Mouse (Mus musculus) skeletal muscle tissue, postnatal 0 days (tissue): ENCODE results near the gene Clec4g. TPM values are rescaled to one million over a fixed set of nuclear protein-coding genes. Genes with fewer than 3 reads are reported as not detected.

Source experiments
- polyA plus RNA-seq: library from polyadenylated mRNA; unstranded; fragments of >200 nt; fragmentation: Nextera tagmentation; extraction: Ambion mirVana; gene quantifications from 2 replicates; pipeline ENCODE4 v1.2.1, GENCODE M21; 2015

Clec4g gene
- polyA plus RNA-seq, result 0.27 TPM in 1 of 2 replicates, not detected in the other

DNA sequence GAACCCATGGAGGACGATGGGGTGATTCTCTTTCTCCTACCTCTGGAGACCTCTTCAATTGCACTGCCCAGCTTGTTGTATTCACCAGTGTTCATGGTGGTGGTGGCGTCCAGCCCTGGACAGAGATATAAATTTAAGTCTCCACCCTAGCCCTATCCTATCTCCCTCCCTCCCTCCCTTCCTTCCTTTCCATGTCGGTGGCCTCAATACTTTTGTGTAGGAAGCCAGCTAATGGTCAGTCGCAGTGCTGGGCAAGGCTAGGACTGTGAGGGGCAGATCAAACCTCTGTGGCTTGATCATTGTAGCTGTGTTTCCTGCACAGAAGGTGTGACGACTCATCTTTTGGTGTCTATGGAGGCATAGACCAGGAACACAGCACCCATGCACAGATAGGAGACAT lies at the start of gene Clec4g:
Gene Clec4g (minus strand): TSS at position 101 of the 400 bp plus-strand sequence.

DNA sequence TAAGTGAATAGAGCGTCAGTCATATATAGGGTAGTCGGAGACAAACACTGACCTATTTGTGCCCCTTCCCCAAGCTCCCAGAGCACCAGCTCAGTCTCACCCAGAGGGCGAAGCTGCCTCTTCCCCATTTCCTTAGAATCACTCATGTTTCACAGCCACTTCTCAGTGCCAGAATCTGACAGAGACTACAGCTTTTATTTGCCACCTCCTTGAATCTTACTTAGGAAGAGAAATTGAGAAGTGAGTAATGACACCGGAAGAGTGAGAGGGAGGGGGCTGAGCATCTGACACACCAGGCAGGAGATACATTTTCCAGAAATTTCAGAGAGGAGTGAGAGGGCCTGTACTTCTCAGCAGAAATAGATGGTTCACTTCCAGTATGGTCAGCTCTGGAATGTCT lies 28.3 kb upstream of the Clec4g start, which contains the start of gene Cd209a:
Gene Cd209a (minus strand): TSS at position 224 of the 400 bp plus-strand sequence.

DNA sequence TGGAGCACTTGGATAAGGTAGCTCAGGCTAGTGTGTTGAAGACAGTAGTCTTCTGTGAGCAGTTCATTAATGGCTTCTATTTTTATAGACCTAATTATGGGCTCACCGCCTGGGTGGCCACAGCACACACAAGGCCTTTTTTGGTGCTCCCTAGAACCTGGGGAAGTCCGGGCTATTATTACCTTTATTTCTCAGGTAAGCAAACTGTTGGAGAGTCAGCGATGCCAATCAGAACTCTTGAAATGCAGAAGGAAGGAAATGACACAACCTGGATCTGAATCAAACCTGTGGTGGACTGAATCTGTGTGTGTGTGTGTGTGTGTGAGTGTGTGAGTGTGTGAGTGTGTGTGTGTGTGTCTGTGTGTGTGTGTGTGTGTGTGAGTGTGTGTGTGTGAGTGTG lies 26.3 kb downstream of the Clec4g start, which contains the start of gene Fcer2a:
Gene Fcer2a (minus strand): TSS at position 55 of the 400 bp plus-strand sequence.

DNA sequence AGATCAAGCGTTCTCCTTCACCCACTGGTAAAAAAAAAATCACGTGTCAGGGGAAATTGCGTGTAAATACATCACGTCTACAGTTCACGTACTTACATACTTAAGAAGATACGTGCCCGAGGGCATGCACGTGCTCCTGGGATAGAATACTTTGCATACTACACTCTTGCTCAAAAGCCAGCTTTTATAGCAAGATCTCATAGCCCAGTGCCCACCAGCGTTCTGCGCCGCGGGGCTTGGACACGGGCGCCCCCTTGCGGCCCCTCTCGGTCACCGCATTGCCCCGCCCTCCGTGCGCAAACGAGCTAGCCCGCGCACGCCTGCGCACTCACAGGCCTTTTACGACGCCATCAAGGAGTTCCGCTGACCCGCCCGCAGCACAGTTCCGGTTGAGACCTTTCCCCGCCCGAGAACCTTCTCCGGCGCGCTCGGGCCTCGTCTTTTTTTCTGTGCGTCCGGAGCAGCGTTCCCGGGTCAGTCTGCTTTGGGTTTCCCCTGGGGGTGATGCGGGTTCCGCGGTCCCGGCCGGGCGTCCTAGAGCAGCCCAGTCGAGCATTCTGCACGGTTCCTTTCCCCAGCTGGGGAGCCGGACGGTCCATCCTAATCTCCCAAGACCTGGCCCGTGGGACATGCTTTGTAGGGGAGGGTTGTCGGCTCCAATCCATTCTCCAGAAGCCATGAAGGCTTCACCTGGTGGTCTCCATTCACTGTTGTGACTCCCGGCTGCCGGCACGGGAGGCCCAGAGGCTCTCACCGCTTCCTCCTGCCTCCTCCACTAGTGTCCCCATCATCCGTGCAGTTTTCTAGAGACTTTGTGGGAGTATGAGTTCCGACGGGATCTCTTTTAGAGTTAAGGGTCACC lies 44.1 kb downstream of the Clec4g start, which contains the start of gene Trappc5:
Gene Trappc5 (plus strand): TSS at position 169 of the 862 bp plus-strand sequence.

DNA sequence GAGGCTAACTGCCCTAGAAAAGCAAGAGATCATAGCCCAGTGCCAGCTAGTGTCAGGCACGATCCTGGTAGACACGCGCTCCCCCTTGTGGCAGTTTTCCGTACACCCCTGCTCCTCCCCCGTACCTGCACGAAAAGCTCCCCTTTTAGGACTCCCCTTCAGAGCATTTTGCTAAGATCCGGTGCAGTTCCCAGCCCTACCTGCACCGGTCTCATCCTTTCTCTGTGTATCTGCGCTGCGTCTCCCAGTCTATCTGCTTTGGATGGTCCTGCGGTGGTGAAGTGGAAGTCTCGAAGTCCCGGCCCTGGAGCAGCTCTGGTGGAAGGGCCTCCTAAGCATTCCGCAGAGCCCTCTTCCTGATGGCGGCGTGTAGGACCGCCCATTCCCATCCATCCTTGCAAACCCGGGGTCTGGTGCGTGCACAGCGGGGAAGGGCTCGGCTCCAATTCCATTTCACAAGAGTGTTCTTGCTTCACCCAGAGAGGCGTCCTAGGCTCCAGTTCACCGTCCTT lies 48.4 kb downstream of the Clec4g start, which contains the start of gene Fcor:
Gene Fcor (minus strand): TSS at position 383 of the 512 bp plus-strand sequence.

DNA sequence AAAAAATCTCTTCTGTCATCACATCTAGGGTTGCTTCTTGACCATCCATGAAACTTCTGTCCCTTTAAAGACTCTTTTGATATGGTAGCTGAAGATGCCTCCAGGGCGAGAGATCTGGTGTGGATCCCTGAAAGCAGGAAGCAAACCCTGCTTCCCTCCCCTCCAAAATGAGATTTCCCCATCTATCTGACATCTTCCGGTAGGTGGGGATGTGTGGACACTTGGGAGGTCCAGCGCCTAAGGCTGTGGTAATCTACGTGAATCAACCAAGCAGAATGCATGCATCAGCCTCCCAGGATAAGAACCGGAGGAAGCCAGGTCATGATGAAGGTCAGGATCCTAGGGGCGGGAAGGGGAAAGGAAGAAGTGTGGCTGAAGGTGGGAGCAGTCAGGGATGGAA lies 54.9 kb downstream of the Clec4g start, which contains the start of gene Mcemp1:
Gene Mcemp1 (plus strand): TSS at position 248 of the 400 bp plus-strand sequence.

Other genes starting within 250 kb of the Clec4g start
- not detected in 2 replicates for gene Tex45, start 249.8 kb downstream of the Clec4g start, polyA plus RNA-seq
- 23.2 and 25.1 TPM in 2 replicates for gene Zfp358, start 227.5 kb downstream of the Clec4g start, polyA plus RNA-seq
- gene Mcoln1, start 220.2 kb downstream of the Clec4g start, polyA plus RNA-seq, result 26.1 and 28.2 TPM in 2 replicates
- gene Pnpla6, start 205.3 kb downstream of the Clec4g start, polyA plus RNA-seq, result 8.8 and 9.3 TPM in 2 replicates
- gene C330021F23Rik, start 152.7 kb downstream of the Clec4g start, polyA plus RNA-seq, result 0.12 and 0.23 TPM in 2 replicates
- 0.67 and 1.3 TPM in 2 replicates for gene Camsap3, start 133.4 kb downstream of the Clec4g start, polyA plus RNA-seq
- 19.5 and 21.0 TPM in 2 replicates for gene Xab2, start 99.3 kb downstream of the Clec4g start, polyA plus RNA-seq
- 76.1 and 83.2 TPM in 2 replicates for gene Pet100, start 99.1 kb downstream of the Clec4g start, polyA plus RNA-seq
- gene Pcp2, start 95.1 kb downstream of the Clec4g start, polyA plus RNA-seq, result not detected in 2 replicates
- 5.0 and 16.5 TPM in 2 replicates for gene Stxbp2, start 89.7 kb downstream of the Clec4g start, polyA plus RNA-seq
- gene Retn, start 64.9 kb downstream of the Clec4g start, polyA plus RNA-seq, result 15.0 and 330 TPM in 2 replicates
- gene Mcemp1, start 54.9 kb downstream of the Clec4g start, polyA plus RNA-seq, result 0.26 and 0.34 TPM in 2 replicates
- 5.8 and 29.9 TPM in 2 replicates for gene Fcor, start 48.3 kb downstream of the Clec4g start, polyA plus RNA-seq
- gene Trappc5, start 44.4 kb downstream of the Clec4g start, polyA plus RNA-seq, result 26.8 and 27.3 TPM in 2 replicates
- 0.10 and 0.13 TPM in 2 replicates for gene Fcer2a, start 26.5 kb downstream of the Clec4g start, polyA plus RNA-seq
- gene Cd209a, start 28.3 kb upstream of the Clec4g start, polyA plus RNA-seq, result 0.09 and 0.46 TPM in 2 replicates
- not detected in 2 replicates for gene Cd209e, start 133.7 kb upstream of the Clec4g start, polyA plus RNA-seq
- gene Cd209d, start 157.9 kb upstream of the Clec4g start, polyA plus RNA-seq, result 0.15 TPM in 1 of 2 replicates, not detected in the other
- gene Cd209b, start 206.2 kb upstream of the Clec4g start, polyA plus RNA-seq, result 0.27 and 0.33 TPM in 2 replicates
- 0.12 and 0.26 TPM in 2 replicates for gene Cd209c, start 234.1 kb upstream of the Clec4g start, polyA plus RNA-seq